Mouse (Mus musculus) embryonic stem cell, embryonic (primary cell): ENCODE data around the gene Mrps17.

Experiments
- CTCF ChIA-PET, 4 experiments: fragments of 300-600 bp in 2 of 4; fragments of 350-600 bp in 2 of 4; sonication (Branson Sonifier 250); formaldehyde crosslinking; loops; one replicate each; lab custom pipeline; 2022; ENCODE audit warnings: inconsistent platforms in 2 of 4; lab: Charles Lee
- POLR2A ChIA-PET, 4 experiments: fragments of 300-600 bp in 2 of 4; fragments of 350-600 bp in 2 of 4; sonication (Branson Sonifier 250); formaldehyde crosslinking; loops; one replicate each; lab custom pipeline; 2022; ENCODE audit warnings: antibody characterized with exemption in 4 of 4, inconsistent platforms in 1 of 4; lab: Charles Lee

Gene Mrps17

DNA sequence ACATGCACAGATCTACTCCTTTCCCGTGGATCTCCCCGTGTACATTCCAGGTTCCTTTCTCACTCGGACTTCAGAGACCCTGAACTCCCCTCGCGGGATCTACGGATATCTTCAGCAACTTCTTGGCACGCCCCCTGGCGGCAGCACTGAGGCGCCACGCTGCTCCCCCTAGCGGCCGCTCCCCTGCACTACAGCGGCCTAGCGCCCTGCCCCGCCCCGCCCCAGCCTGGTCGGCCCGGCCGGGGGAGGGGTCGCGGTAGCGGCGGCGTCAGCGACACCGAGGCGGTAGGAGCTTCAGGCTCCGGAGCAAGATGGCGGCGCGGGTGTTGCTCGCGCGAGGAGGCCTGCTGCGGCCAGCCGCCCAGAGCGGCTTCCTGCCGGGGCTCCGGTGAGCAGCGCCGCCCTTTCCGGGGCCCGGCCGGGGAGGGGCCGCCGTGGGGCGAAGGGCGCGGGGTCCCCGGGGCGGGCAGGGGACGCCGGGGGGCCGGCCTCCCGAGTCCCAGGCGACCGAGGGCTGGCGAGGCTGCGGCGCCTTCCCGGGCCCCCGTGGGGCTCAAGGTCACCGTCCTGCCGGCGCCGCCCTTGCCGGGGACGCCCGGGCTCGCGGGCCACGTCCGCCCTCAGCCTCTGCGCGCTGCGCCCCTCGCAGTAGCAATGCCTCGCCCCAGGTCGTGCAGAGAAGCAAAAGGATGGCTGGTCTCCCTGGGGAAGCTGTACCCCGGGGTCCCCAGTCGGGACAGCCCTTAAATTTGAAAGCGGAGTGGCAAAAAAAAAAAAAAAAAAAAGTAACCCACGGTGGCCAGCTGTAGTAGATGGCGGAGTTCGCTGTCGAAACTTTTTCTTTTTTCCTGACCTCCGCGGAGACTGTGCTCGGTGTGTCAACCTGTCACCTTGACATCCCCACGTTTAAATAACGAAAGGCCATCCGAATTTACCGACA lies 9.8 kb downstream of the Mrps17 start, which contains the start of gene Nipsnap2:
TSS of gene Nipsnap2 (plus strand) at position 230 of the 940 bp plus-strand sequence.
- ChIA-PET CTCF (interaction anchor here (0.5 to 2.7 kb wide), 58 partner anchors 8 to 1170 kb away, joined by 3 to 22 read pairs (median 4); partner anchors contain the start of genes Chchd2 (in 1 of the 4), Psph (in 1 of the 4), Sept14 (in 1 of the 4) and Sumf2 (in 1 of the 4)), POLR2A (interaction anchor here (0.6 to 3.2 kb wide), 45 partner anchors 9 to 704 kb away, joined by 3 to 14 read pairs (median 4); partner anchors contain the start of genes Chchd2 (in 3 of the 4), Psph (in 2 of the 4), Sumf2 (in 2 of the 4) and Sept14 (in 1 of the 4))

DNA sequence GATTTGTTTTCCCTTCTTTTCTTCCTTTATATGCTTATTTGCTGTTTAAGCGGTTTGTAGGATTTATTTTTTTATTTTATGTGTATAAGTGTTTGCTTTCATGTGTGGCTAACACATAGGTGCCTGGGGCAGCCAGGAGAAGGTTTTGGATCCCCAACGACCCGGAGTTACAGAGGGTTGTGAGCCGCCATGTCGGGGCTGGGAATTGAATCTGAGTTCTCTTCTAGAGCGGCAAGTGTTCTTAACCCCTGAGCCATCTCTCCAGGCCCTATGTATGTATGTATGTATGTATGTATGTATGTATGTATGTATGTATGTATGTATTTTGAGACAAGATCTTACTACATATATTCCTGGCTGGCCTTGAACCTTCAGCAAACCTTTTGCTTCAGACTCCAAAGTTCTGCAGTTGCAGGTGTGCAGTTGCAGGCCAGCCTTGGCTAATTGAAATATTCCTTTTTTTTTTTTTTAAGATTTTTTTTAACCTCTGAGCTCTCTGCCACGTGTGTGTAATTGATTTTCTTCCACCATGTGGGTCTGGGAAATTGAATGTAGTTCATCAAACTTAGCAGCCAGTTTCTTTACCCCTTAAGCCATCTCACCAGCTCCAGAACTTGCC lies 10.6 kb downstream of the Mrps17 start:
- POLR2A ChIA-PET: interaction anchor here (0.6 to 3.2 kb wide), 12 partner anchors 9 to 701 kb away, joined by 3 to 14 read pairs (median 4); partner anchors contain the start of genes Sept14 (in 1 of the 4), Sumf2 (in 1 of the 4) and Zfp11 (in 1 of the 4)
- CTCF ChIA-PET: interaction anchor here (0.6 to 2.7 kb wide), 17 partner anchors 9 to 1171 kb away, joined by 3 to 22 read pairs (median 4); no protein-coding TSS in a partner anchor

DNA sequence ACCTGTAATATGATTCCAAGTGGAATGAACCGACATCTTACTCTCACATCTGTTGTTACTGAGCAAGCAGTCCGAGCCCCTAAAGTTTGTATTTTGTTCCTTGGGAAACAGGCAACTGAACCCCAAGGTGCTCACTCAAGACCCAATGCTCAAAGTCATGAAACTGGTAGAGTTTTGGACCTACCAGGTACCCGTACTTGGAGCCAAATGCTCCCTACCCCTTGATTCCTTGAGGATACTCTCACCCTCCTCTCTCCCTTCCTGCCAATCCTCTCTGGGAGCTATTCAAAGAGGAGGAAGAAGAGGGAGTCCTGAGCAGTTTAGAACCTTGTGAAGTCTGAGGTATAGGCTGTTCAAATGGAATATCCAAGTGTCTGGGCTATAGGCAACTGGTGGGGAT lies 11.5 kb downstream of the Mrps17 start:
- CTCF ChIA-PET: interaction anchor here in 1 of 4 experiments (0.6 to 1.1 kb wide), 2 partner anchors 58 to 116 kb away, joined by 3 to 4 read pairs; no protein-coding TSS in a partner anchor
- POLR2A ChIA-PET: interaction anchor here in 2 of 4 experiments (0.6 to 1.8 kb wide), 6 partner anchors 11 to 161 kb away, joined by 3 to 8 read pairs (median 4); partner anchors contain the start of gene Chchd2 (in 1 of the 2)

DNA sequence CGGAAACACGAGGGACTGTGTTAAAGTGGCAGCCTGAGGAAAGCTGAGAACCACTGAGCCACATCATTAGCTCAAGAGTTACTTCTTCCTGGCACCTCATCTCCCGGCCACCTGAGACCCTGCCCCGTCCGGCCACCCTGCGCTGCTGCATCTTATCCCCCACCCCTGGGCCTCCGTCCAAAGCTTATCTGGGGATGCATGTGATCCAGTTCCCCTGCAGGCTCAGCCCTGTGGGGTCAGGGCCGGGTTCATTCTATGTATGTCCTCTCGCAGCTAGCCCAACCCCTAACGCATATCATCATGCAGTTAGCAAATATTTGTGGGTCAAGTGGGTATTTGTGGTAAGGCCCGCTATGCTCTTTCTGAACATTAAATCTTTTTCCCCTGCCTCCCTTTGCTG lies 14.0 kb downstream of the Mrps17 start:
- ChIA-PET POLR2A (interaction anchor here in 1 of 4 experiments (1.0 to 2.6 kb wide), 5 partner anchors 11 to 158 kb away, joined by 4 to 8 read pairs (median 4); partner anchors contain the start of gene Chchd2), CTCF (interaction anchor here in 2 of 4 experiments (0.5 to 1.7 kb wide), 3 partner anchors 9 to 459 kb away, joined by 3 to 4 read pairs (median 3); no protein-coding TSS in a partner anchor)

DNA sequence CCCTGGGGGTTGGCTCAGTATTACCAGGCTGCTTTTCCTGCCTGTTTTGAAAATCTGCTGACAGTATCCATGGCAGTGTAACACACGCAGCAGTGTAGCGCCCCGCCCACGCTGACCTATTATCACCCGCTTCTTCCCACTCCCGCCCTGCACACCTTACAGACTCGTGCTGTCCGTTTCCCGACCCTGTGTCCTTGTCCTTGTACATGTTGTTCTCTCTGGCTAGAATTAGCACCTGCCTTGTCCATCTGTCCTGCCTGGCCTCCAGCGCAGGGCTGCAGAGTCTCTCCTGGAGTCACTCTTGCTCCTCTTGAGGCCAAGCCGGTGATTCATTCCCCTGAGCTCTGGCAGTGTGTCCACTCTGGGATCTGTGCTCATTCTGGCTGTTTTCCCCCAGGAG lies 15.0 kb downstream of the Mrps17 start:
- CTCF ChIA-PET: interaction anchor here in 1 of 4 experiments (0.6 kb wide), 2 partner anchors 50 to 695 kb away, joined by 3 to 6 read pairs; no protein-coding TSS in a partner anchor
- POLR2A ChIA-PET: interaction anchor here in 1 of 4 experiments (1.0 kb wide), 1 partner anchor 157 kb away, joined by 3 read pairs; the partner anchor contains the start of gene Chchd2

DNA sequence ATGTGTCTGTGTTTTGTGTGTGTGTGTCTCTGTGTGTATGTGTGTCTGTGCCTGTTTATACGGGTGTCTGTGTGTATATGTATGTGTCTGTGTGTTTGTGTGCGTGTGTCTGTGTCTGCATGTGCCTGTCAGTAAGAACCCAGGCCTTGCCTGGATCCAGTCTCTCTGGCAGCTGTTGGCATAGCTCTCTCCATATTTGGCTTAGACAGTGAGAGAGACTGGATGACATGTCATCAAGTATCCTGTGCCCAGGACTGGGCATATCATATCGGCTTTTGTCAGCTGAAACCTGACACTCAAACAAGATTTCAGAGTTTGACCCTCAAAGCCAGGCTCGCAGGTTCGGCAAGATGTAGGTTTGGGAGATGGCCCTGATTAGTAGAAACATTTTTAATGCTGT lies 15.7 kb downstream of the Mrps17 start:
- ChIA-PET POLR2A (interaction anchor here in 2 of 4 experiments (0.7 to 1.2 kb wide), 3 partner anchors 13 to 156 kb away, joined by 3 read pairs; partner anchors contain the start of gene Chchd2 (in 1 of the 2)), CTCF (interaction anchor here in 2 of 4 experiments (0.6 to 0.9 kb wide), 2 partner anchors 10 to 695 kb away, joined by 3 read pairs; no protein-coding TSS in a partner anchor)

DNA sequence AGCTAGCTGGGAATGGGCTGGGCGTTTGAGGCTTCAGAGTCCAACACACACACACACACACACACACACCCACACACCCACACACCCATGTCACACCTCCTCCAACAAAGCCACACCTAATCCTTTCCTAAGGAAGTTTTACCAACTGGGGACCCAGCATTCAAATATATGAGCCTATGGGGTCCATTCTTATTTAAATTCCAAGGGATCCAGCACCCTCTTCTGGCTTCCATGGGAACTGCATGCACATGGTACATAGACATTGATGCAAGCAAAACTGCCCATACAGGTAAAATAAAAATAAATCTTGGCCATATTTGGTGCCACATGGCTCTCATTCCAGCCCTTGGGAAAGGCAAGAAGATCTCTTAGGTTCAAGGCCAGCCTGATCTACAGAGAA lies 25.7 kb downstream of the Mrps17 start:
- CTCF ChIA-PET: interaction anchor here (0.6 to 2.3 kb wide), 9 partner anchors 10 to 295 kb away, joined by 3 to 18 read pairs (median 4); partner anchors contain the start of gene Nipsnap2 (in 2 of the 4)
- POLR2A ChIA-PET: interaction anchor here in 3 of 4 experiments (0.8 to 2.2 kb wide), 4 partner anchors 13 to 146 kb away, joined by 3 to 9 read pairs (median 4); partner anchors contain the start of genes Chchd2 (in 1 of the 3) and Nipsnap2 (in 1 of the 3)

GRCm38 (mm10) chr5:129742903-129743488 lies 27.7 kb downstream of the Mrps17 start:
- CTCF ChIA-PET: interaction anchor here in 2 of 4 experiments (0.8 to 0.9 kb wide), 2 partner anchors 15 to 25 kb away, joined by 3 read pairs; no protein-coding TSS in a partner anchor
- POLR2A ChIA-PET: interaction anchor here in 1 of 4 experiments (0.6 to 2.3 kb wide), 3 partner anchors 37 to 373 kb away, joined by 3 to 9 read pairs (median 4); partner anchors contain the start of gene Chchd2

- ChIA-PET POLR2A (interaction anchor here in 2 of 4 experiments (0.5 to 2.3 kb wide), 6 partner anchors 13 to 156 kb away, joined by 3 to 9 read pairs (median 4); partner anchors contain the start of genes Chchd2 (in 2 of the 2) and Nipsnap2 (in 1 of the 2)), CTCF (interaction anchor here in 1 of 4 experiments (0.7 to 0.8 kb wide), 2 partner anchors 38 to 133 kb away, joined by 3 to 4 read pairs; no protein-coding TSS in a partner anchor)
These were observed 28.8 kb downstream of the Mrps17 start for GRCm38 (mm10) chr5:129744050-129744449.

- POLR2A ChIA-PET: interaction anchor here (0.6 to 5.3 kb wide), 27 partner anchors 8 to 810 kb away, joined by 3 to 30 read pairs (median 3); partner anchors contain the start of genes Chchd2 (in 2 of the 4), Mmp17 (in 1 of the 4), Nipsnap2 (in 1 of the 4) and Sumf2 (in 1 of the 4)
- CTCF ChIA-PET: interaction anchor here in 2 of 4 experiments (0.7 to 1.5 kb wide), 6 partner anchors 16 to 776 kb away, joined by 3 to 11 read pairs (median 4); no protein-coding TSS in a partner anchor
These were observed 41.6 kb downstream of the Mrps17 start for GRCm38 (mm10) chr5:129756886-129757285.

DNA sequence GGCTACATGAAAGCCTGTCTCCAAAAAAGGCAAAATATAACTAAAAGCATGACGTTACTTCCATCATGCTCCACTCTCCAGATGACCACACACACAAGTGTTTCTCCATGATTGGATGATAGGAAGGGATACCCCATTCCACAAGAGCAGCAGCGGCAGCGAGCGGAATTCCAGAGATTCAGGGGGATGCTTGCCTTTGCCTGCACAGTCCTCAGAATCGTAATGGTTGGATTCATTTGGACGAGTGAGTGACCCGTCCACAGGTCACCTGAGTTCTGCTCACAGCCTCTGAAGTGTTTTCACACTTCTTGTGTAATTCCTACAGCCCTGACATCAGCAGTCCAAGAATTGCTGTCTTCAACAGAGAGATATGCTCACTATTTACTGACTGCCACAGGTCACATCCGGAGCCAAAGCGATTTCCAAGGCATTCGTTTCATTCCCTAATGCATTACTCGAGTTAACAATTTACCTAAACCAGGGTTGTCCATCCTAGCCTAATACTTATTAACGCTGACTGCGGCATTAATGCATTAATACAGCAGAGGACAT lies 44.7 kb downstream of the Mrps17 start:
- ChIA-PET POLR2A (interaction anchor here in 2 of 4 experiments (0.6 to 3.7 kb wide), 4 partner anchors 18 to 31 kb away, joined by 4 to 27 read pairs (median 4); no protein-coding TSS in a partner anchor), CTCF (no interaction called here)

DNA sequence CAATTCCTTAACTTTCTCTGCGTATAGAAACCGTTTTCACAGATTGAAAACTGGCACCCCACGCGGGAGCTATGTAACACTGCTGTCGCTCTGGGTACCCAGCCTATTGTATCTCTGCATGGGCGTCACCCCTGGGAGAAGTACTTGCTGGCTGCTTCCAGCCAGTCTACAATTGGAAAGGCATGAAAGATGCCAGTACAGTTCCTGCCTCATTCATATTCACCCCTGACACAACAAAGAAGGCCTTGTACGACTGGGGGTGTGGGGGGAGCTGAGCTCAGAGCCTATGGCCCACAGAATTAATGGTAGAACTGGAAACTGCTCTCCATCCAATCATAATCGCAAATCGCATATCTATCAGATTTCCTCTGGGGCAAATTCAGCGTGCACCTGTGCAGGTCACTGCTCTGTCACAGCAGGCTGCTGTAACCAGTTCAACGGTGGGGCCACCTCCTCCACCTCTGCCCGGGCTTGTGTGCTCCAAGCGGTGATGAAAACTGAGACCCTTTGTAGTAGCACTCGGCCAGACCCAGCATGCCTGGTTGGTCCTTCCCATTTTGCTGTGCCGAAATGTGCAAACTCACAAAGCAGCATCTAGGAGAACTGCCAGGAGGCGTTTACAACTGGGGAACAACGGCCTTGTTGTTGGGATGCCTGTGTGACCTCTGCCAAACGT lies 46.7 kb downstream of the Mrps17 start:
- ChIA-PET POLR2A (interaction anchor here (0.6 to 3.7 kb wide), 19 partner anchors 9 to 494 kb away, joined by 3 to 27 read pairs (median 4); partner anchors contain the start of genes Chchd2 (in 3 of the 4), Nipsnap2 (in 1 of the 4) and Psph (in 1 of the 4)), CTCF (interaction anchor here in 2 of 4 experiments (1.0 to 2.1 kb wide), 3 partner anchors 24 to 125 kb away, joined by 3 to 4 read pairs (median 3); partner anchors contain the start of genes Chchd2 (in 1 of the 2) and Nipsnap2 (in 1 of the 2))

DNA sequence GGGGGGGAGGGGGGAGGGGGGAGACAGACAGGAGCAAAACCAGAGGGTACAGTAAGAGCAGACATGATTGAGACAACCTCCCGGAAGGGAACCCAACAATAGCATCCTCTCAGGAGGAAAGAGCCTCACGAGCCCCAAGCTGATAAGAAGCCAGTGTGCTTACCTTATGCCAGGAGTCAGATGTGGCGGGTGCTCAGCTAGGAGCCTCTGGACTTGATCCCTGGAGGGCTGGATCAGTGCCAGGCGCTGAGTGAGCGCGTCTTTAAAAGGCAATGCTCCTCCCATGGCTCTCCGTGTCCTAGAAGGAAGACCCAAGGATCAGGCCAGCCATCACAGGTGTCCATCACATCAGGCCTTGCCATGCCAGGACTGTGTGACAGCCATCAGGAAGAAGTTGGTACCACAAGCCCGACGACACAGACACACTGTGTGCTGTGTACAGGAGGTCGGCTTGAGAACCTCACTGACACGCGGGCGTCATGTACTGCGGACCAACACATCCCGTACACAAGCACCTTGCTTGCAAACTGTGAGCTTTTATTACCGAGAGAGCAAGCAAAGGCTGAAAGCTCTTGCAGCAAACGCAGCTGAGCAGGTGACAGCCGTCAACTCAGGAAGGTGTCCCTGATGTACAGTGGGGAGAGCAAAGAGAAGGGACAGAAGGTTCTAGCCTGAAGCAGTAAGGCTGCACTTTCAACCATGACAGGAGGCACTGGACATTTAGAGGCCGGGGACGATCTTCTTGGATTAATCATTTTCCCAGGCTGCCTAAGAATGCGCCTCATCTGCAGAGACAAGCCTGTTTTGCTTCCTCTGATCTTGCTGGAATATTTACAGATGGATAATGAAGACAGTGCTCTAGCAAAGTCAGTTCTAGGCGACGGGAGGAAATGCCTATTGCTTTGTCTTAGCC lies 55.4 kb downstream of the Mrps17 start:
- ChIA-PET POLR2A (interaction anchor here in 3 of 4 experiments (0.5 to 8.9 kb wide), 11 partner anchors 7 to 432 kb away, joined by 3 to 64 read pairs (median 4); partner anchors contain the start of genes Psph (in 1 of the 3) and Sumf2 (in 1 of the 3)), CTCF (interaction anchor here in 2 of 4 experiments (0.5 to 1.6 kb wide), 3 partner anchors 12 to 708 kb away, joined by 3 read pairs; no protein-coding TSS in a partner anchor)
